Mouse (Mus musculus) heart, postnatal 0 days (tissue): Measurements from ENCODE around the gene Pi4k2a. TPM values are rescaled to one million over a fixed set of nuclear protein-coding genes. Genes with fewer than 3 reads are reported as not detected.
A peak's percentile ranks its signal among the peaks of the same experiment; 100 is the strongest.

Experiments
- ATAC-seq: fragments of 200-750 bp; cut with Nextera tagmentation; 2 replicates; pipeline ENCODE4 v1.8.0; 2017; ENCODE audit warnings: low read depth, moderate number of reproducible peaks, moderate library complexity; ENCODE audit not compliant: insufficient read depth
- DNase-seq: peaks from one replicate; pipeline ENCODE4 v3.0.0-alpha.2; 2016; ENCODE audit warnings: low spot score
- H3K27ac ChIP-seq: fragments of 300-500 bp; sonication (generic); 2 replicates; pipeline ENCODE4 v1.5.1; 2014; ENCODE audit warnings: low read depth, mild to moderate bottlenecking
- H3K27me3 ChIP-seq: fragments of 300-500 bp; sonication (generic); 2 replicates; pipeline ENCODE4 v1.6.1; 2014; ENCODE audit warnings: low read length, mixed read lengths; ENCODE audit not compliant: control insufficient read depth, insufficient read depth
- H3K36me3 ChIP-seq: fragments of 300-500 bp; sonication (generic); replicated peaks from 2 replicates; pipeline ENCODE4 v1.6.1; 2014; ENCODE audit warnings: low read length, mixed read lengths; ENCODE audit not compliant: control insufficient read depth, insufficient read depth
- H3K4me1 ChIP-seq: fragments of 300-500 bp; sonication (generic); 2 replicates; pipeline ENCODE4 v1.6.1; 2014; ENCODE audit warnings: antibody characterized with exemption; ENCODE audit not compliant: control insufficient read depth, insufficient read depth
- H3K4me2 ChIP-seq: fragments of 300-500 bp; sonication (generic); 2 replicates; pipeline ENCODE4 v1.6.1; 2014; ENCODE audit warnings: low read depth, mild to moderate bottlenecking, low read length, moderate library complexity
- H3K4me3 ChIP-seq: fragments of 300-500 bp; sonication (generic); 2 replicates; pipeline ENCODE4 v1.5.1; 2014; ENCODE audit warnings: low read depth, low read length
- H3K9ac ChIP-seq: fragments of 300-500 bp; sonication (generic); replicated peaks from 2 replicates; pipeline ENCODE4 v1.6.1; 2014; ENCODE audit warnings: low read depth, low read length, mixed read lengths
- H3K9me3 ChIP-seq: fragments of 300-500 bp; sonication (generic); replicated peaks from 2 replicates; pipeline ENCODE4 v1.6.1; 2016; ENCODE audit warnings: low read length; ENCODE audit not compliant: control insufficient read depth
- CTCF ChIP-seq: IDR thresholded peaks from 2 replicates; pipeline ENCODE4 v1.5.1; 2016; ENCODE audit warnings: antibody characterized with exemption, control low read depth, low read depth
- EP300 ChIP-seq: IDR thresholded peaks from 2 replicates; pipeline ENCODE4 v1.6.1; 2016; ENCODE audit warnings: antibody characterized with exemption, low read depth
- WGBS: fragments of 180-500 bp; shearing (Covaris S2); extraction: QIAGEN DNeasy Blood & Tissue Kit; methylation state at CpG from one replicate; pipeline ENCODE4 v1.1.7; 2014; 5-methylcytosine and 5-hydroxymethylcytosine counted together
- polyA plus RNA-seq: library from polyadenylated mRNA; unstranded; fragments of >200 nt; fragmentation: Nextera tagmentation; extraction: Ambion mirVana; gene quantifications from 2 replicates; pipeline ENCODE4 v1.2.1, GENCODE M21; 2015
- total RNA-seq: library from RNA; depleted of rRNA; stranded (reverse); fragments of >200 nt; gene quantifications from 2 replicates; pipeline ENCODE4 v1.2.3, GENCODE M21; 2014; ENCODE audit warnings: low replicate concordance

The Pi4k2a gene
- total and polyA plus RNA-seq, 2 experiments from 2014 or later, result 6.7 to 13.4 TPM

- Histone ChIP-seq H3K27me3 (no peaks in the 10 kb centered on the region), H3K4me3 (peak within 1 kb of the TSS; percentile 68), H3K4me2 (peak within 1 kb of the TSS; percentile 90), H3K9me3 (no peaks in the 10 kb centered on the region), H3K27ac (peak within 1 kb of the TSS; percentile 87), H3K36me3 (no peaks in the 10 kb centered on the region), H3K4me1 (peaks cover 21% of the 10 kb centered on the region), H3K9ac (peak within 1 kb of the TSS; percentile 73)
- TF ChIP-seq CTCF (no peak), EP300 (no peak)
- ATAC-seq (peak; percentile 59), DNase-seq (peak; percentile 87)
- WGBS, result 0% methylated on average over 20 of the region's 57 CpGs
Observed at GRCm38 (mm10) chr19:42147170-42147768, 57.0 kb downstream of the Pi4k2a start, which contains the start of gene Marveld1. Gene Marveld1 (plus strand): TSS chr19:42147400.

DNA sequence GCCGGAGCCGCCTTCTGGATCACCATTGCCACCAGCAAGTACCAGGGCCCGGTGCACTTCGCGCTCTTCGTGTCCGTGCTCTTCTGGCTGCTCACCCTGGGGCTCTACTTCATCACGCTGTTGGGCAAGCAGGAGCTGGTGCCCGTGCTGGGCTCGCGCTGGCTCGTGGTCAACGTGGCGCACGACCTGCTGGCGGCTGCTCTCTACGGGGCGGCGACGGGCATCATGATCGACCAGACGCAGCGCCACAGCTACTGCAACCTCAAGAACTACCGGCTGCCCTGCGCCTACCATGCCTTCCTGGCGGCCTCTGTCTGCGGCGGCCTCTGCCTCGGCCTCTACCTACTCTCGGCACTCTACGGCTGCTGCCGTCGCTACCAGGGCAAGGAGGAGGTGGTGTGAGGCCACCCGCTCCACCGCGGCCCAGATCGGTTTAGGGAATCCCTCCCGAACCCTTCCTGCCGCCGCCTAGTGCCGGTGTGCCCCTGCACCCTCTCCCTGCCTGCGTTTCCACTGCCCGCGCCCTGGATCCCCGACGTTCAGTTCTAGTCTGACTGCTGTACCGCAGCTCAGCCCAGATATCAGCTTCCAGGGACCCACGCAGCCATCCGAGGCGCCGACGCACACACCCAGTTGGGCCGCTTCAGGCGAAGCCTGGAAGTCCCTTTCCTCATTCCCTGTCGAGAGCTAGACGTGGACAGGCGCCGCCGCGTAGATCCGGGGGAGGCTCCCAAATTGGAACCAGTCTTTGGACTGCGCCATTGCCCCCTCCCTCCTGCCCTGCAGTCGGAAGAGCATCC is 57.7 kb downstream of the Pi4k2a start:
- peak overlapping the region; percentile 87 for H3K27ac ChIP-seq
- no peaks in the 10 kb centered on the region for H3K27me3 ChIP-seq
- H3K4me3 ChIP-seq, result peak overlapping the region; percentile 68
- WGBS, result under 1% methylated on average over 62 of the region's 63 CpGs
- peak overlapping the region; percentile 73 for H3K9ac ChIP-seq
- H3K4me2 ChIP-seq, result peak overlapping the region; percentile 90
- no peak for DNase-seq
- peaks cover 21% of the 10 kb centered on the region for H3K4me1 ChIP-seq
- no peaks in the 10 kb centered on the region for H3K36me3 ChIP-seq
- peak; percentile 42 for ATAC-seq
- TF ChIP-seq CTCF (no peak), EP300 (no peak)
- H3K9me3 ChIP-seq, result no peaks in the 10 kb centered on the region

DNA sequence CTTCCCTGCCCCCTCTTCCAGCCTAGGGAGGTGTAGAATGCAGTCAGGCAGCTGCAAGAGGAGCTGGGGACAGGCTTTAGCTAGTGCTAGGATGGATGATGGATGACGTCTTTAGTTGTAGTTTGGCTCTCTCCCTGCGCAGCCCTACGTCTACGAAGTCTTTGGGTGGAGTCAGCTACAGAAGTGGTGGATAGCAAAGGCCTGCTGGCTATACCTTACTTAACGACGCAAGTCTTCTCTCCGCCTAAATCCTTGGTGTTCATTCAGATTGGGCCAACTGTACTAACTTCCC is 58.2 kb downstream of the Pi4k2a start:
- H3K9me3 ChIP-seq, result no peaks in the 10 kb centered on the region
- H3K27ac ChIP-seq, result peak overlapping the region; percentile 87
- 11% methylated on average over 7 of the region's 7 CpGs for WGBS
- no peak for TF ChIP-seq CTCF
- no peak for TF ChIP-seq EP300
- ATAC-seq (no peak), DNase-seq (peak; percentile 72)
- H3K4me3 ChIP-seq, result peak overlapping the region; percentile 68
- H3K27me3 ChIP-seq, result no peaks in the 10 kb centered on the region
- H3K9ac ChIP-seq, result peak overlapping the region; percentile 73
- H3K4me1 ChIP-seq, result peaks cover 21% of the 10 kb centered on the region
- H3K4me2 ChIP-seq, result peak overlapping the region; percentile 90
- no peaks in the 10 kb centered on the region for H3K36me3 ChIP-seq

GRCm38 (mm10) chr19:42151990-42152389 is 61.7 kb downstream of the Pi4k2a start:
- 5% methylated on average over 6 of the region's 6 CpGs for WGBS
- peak; percentile 51 for ATAC-seq
- H3K4me2 ChIP-seq, result no peak overlapping the region

GRCm38 (mm10) chr19:42157493-42158237 is 67.4 kb downstream of the Pi4k2a start:
- Histone ChIP-seq H3K27me3 (no peaks in the 10 kb centered on the region), H3K4me1 (no peaks in the 10 kb centered on the region), H3K4me3 (no peak overlapping the region), H3K36me3 (no peaks in the 10 kb centered on the region), H3K4me2 (no peak overlapping the region), H3K9me3 (no peaks in the 10 kb centered on the region), H3K9ac (no peak overlapping the region), H3K27ac (no peak overlapping the region)
- TF ChIP-seq CTCF, result no peak
- TF ChIP-seq EP300, result no peak
- ATAC-seq (no peak), DNase-seq (no peak)
- WGBS, result 45% methylated on average over 12 of the region's 12 CpGs

More at GRCm38 (mm10) chr19:42151990-42152389, 61.7 kb downstream of the Pi4k2a start:
- no peaks in the 10 kb centered on the region for H3K9me3 ChIP-seq
- DNase-seq, result peak; percentile 89
- H3K27me3 ChIP-seq, result no peaks in the 10 kb centered on the region
- H3K36me3 ChIP-seq, result no peaks in the 10 kb centered on the region
- H3K27ac ChIP-seq, result peak overlapping the region; percentile 46; the same call in 1 of the 2 replicates
- peak; percentile 95 for TF ChIP-seq CTCF
- no peak for TF ChIP-seq EP300
- H3K4me3 ChIP-seq, result no peak overlapping the region
- H3K4me1 ChIP-seq, result peaks cover 21% of the 10 kb centered on the region
- H3K9ac ChIP-seq, result no peak overlapping the region
